Mouse (Mus musculus) neutrophil, adult 5-6 weeks (primary cell): Measurements from ENCODE around the gene C4bp. TPM values are rescaled to one million over a fixed set of nuclear protein-coding genes. Genes with fewer than 3 reads are reported as not detected.
"Not testable (repeated sequence)": the region's sequence is repeated elsewhere in the genome, so short reads cannot be mapped to it uniquely, and the experiment has no call there.

Experiments used
- ATAC-seq: fragments of 151-379, 151-347 bp; 2 replicates; pipeline ENCODE4 v1.8.0; 2017; ENCODE audit warnings: mild to moderate bottlenecking, moderate TSS enrichment; ENCODE audit not compliant: insufficient number of reproducible peaks, poor library complexity, low FRiP score, severe bottlenecking; ENCODE audit errors: extremely low read depth
- total RNA-seq: library from RNA; stranded (forward); fragments of 200-1000 nt; gene quantifications from 2 replicates; pipeline ENCODE4 v1.2.3, GENCODE M21; 2017

The C4bp gene
- 0.12 TPM in 1 of 2 replicates, not detected in the other for total RNA-seq

DNA sequence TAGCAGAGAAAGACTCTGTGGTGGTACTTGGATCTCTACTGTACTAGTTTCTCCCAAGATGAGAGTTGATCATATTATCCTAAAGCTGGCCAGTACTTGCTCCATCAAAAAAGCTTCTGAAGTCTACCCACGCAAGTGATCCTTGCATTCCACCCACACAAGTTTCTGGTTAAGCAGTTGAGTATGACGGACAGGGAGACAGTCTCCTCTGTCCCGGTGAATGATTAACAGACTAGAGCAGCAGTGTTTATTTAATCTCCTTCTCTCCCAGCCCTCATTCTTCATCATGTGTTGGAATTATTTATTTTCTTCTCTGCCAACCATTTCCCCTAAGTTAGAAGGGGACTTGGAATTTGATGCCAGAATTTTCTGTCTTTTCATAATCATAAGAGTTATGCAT is at the start of gene C4bp:
Gene C4bp (minus strand): TSS at position 179 of the 400 bp plus-strand sequence.
- ATAC-seq, result no peak

DNA sequence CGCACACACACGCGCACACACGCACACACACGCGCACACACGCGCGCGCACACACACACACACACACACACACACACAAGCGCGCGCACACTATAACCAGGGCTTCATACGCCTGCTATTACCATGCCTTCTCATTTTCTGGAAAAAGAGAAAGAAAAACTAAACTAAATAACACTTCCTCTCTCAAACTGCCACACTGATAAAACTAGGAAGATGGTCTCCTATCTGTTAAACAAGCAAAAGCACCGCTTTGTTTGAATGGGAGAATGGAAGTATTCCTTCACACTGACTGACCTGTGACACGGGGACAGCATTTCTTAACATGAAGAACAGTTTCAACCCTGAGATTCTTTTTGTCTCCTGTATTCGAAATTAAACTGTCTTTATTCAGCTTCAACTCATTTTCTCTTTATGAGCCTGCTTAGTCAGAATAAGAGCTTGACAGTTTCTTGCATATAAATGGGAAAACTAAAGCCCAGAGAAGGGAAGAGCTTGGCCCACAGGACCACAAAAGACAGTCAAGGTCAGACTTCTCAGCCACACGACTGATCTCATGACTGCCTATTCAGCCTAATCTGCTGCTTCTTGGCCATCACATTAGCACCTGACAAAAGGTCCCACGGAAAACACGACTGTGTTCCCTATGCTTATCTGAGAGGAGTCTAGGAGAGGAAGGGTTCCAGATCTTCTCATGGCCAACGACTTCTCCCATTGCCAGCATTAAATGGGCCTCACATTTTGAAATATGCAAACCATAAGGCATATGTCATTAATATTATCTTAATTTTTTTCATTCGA is 49.0 kb upstream of the C4bp start:
- ATAC-seq, result no peak

DNA sequence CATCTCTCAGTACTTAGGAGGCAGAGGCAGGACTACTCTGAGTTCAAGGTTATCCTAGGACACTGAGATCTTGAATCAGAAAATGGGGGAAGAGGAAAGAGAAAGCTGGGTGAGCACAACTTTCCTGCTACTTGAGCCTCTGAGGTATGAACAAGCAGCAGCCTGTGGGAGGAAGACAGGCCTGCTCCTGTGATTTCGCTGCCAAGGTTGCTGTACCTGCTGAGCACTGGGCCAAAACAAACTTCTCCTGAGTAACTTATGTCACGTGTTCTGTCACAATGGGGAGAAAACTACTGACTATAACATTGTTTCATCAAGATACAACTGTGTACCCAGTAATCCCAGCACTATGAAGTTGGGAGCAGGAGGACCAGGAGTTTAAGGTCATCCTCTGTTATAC is 42.2 kb upstream of the C4bp start:
- ATAC-seq, result no peak

DNA sequence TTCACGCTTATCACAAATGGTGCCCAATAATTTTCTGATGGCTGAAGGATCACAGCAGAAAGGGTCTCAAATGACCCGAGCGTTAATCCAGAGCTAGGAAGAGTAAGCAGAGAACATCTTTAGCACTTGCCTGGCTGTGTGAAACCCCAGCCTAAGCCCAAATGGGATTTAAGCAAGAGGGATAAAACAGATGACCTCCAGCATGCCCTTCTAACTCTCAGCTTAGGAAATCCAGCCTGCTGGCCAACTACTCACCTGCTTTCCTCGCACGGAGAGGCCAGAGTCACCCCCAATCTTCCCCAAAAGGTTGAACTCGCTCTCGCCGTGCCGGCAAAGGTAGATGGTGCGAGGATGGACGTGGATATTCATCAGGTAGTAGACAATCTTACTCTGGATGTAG is 40.5 kb upstream of the C4bp start:
- no peak for ATAC-seq

DNA sequence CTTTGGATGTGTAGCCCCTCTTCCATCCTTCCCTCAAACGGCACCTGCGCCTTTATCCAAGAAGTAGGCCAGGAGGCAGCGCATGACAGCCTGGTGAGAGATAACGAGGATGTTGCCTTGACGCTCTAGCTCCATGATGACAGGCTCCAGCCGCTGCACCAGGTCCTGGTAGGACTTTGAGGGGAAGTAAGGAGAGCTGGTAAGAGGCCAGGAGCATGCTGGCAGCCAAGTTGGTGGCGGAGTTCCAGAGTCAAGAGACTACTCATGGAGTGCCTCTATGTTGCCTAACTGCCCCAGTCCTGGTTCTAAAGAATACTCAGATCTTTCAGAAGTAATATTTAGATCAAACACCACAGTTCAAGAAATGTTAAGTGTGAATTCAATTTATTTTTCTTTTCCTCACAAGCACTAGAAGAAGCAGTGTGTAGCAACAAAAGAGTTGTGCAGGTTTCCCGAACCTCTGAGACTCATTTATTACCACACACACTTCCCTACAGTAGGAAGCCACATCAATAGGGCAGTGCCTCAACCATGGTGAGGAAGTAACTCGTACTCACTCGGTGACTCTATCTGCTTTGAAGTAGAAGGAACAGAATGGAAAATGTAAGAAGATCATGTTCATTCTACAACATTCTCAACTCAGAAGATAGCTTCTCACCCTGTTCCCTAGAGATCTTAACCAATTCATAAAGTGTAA is 38.7 kb upstream of the C4bp start:
- no peak for ATAC-seq

DNA sequence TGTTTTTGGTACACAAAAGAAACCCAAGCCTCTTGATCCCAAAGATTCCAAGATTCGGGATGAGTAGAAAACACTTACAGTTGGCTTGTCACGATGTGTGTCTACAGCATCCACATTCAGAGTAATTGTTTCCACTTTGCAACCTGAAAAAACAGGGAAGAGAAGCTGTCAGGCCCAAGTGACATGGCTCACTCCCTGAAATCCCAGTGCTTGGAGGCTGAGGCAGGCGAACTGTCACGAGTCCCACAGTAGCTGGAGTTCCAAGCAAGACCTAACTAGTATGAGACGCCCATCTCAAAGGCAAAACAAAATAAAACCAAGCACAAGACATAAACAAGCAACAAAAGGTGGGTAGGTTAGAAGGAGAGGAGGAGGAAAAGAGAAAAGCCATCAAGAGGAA is 37.2 kb upstream of the C4bp start:
- ATAC-seq, result no peak

DNA sequence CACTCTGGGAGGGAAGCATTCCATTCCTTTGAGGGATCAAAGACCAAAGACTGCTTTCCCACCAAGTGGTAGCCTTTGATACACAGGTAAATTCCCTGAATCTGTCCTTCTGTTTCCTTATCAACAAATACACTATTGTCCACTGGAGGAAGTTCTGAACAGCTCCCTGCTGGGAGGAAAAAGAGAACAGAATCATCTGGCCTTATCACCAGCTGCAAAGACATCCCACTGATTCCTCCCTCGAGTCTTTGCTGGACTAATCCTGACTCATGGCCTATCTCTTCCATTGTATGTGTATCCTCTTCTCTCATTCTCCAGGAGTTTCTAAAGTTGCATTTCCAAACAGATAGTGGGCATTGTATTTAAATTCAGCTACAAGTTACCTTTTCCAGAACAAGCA is 22.5 kb upstream of the C4bp start:
- ATAC-seq, result no peak

DNA sequence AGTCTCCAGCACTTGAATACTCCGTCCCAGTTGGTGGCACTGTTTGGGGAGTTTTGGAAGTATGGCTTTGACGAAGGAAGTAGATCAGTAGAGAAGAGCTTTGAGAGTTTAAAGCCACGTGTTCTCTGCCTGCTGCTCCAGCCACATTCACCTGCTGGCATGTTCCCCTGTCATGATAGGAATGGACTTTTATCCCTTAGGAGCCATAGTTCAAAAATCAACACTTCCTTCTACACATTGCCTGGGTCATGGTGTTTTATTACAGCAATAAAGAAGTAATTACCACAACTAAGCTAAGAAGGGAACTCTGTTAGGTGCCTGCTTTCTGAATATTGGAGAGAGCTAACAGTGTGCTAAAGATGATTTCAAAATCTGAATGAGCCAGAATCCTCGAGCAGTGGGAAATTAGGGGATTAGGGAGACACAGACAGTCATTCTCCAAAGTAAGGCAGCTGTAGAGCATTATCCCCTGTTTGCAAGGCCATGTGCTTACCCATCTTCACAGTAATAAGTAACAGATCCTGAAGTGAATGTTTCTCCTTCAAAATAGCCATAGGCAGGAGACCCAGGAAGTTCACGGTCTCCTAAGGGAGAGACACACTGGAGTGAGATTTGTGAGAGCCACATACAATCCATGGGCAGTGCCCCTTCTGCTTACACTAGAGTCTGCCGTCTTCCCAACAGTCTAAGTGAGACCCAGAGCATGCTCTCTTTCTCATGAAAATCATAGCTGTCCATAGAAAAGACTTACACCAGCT is 20.4 kb upstream of the C4bp start:
- ATAC-seq, result no peak

DNA sequence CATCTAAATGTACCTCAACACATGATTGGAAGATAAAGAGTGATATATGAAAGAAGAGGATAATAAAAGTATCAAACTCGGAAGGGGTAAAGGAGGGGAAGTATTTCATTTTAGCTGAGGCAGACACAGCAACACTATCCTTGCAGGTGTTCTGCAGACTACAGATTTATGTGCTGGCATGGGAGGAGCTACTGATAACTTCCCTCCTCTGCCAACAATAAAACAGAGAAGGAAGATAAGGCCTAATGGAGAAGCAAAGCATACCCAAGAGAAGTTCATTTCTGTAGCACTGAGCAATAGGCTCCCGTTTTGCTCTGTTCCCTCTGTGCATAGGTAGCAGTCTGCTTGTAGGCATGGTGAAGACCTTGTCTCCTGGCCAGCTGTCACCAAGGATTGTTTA is 19.6 kb upstream of the C4bp start:
- no peak for ATAC-seq

DNA sequence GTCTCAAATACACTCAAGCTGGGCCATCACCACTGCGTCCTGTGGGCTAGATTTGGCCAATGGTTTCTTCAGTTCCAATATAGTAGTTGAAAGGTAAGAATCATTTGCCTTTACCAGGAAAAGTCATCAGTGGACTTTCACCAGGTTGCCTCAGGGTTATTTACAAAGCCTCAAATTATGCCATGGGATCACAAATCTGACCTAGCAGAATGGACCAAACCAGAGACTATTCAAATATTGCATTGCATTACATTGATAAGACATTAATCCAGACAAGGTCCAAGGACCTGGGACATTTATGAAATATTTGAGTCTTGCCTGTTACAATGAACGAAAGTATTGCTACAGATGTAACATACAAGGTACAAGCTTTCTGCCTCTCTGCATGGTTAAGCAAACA is 17.1 kb upstream of the C4bp start:
- no peak for ATAC-seq

DNA sequence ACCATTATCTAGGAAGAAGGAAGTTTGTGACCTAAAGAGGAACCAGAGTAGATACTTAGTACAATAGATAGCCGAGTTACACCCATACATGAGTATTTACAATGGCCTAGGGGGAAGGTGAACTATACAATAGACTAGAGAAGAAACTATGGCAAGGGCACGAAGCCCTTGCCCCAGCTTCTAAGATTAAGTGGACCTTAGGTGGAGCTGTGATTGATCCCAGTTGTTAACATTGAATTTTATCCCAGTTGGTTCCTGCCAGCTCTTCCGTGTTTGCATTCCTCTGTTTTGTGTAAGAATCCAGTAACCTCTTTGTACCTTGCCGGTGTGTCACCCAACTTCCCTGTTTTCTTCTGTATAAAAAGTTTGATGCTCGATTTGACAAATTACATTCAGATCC is 2.1 kb upstream of the C4bp start:
- ATAC-seq, result not testable (repeated sequence)

DNA sequence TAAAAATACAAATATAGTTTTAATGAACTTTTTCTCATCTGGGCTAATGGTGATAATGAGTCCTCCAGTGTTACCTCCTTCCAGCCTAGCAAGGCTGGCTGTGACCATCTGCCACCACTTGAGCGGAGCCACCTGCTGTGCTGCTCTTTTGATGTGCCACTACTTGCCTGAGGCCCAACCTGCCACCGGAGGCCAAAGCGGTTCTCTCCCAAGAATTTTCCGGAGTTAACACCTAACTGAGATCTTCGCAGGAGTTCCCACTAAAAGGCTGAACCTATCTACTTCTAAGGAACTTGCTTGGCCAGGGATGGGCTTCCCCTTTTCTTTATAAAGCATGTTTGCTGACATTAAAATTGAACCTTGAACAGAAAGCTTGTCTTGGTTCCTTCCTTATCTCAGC is 1.8 kb downstream of the C4bp start:
- ATAC-seq, result not testable (repeated sequence)

DNA sequence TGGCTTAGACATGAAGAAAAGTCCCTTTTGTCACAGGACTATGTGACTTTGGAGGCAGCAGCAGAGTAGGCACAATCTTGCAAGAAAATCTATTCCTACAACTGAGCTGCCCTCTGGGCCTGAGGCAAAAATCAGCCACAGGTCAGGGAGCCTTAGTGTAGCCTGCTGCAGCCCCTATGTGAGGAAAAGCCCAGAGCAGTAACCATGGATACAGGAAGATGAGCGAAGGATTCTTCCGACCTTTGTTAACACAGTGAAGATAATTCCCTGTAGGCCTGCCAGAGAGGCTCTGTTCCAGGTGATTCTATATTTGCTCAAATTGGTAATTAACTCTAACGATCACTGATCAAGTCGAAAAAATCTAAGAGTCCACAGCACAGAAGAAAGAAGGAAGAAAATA is 17.3 kb downstream of the C4bp start:
- no peak for ATAC-seq

DNA sequence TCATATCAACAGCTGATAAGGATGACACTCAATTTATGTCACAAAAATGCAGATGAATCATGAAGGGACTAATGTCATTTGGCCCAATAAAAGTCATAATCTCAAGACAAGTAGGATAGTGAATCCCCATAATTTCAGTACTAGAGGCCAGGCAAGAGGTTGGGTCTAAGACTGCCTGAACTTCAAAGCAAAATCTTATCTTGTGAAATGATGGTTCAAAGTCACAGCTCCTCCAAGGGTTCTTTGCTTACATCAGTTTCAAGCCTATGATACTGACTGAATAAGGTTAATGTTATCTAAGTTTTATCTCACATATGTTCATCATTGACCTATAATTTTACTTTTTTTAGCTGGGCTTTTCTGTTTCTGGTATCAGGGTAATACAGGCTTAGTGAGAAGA is 20.5 kb downstream of the C4bp start:
- no peak for ATAC-seq

DNA sequence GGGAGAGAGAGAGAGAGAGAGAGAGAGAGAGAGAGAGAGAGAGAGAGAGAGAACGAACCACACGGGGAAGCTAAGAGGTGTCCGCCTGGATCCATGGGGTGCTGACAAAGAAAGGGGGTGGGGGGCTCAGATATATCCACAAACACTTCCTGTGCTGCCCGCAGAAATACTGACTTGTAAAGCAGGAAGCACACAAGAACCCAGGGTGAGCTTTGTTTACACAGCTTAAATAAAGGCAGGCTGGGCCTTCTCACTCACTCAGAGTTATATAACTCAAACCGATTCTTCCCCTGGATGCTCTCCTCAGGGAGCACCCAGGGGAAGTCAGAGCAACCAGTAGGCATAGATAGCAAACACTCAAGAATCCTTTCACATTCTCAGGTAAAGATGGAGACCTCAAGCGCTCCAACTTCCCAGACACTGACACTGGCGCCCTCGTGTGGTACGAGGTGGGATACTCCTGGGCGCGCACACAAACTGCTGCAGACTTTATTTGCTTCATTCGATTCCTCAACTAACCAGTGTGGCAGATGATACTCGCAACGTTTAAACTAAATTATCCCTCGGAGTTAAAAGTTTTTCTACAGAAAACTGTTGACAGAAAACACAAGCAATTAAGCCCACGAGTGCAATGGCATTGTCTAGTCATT is 27.5 kb downstream of the C4bp start:
- peak; percentile 91 for ATAC-seq

DNA sequence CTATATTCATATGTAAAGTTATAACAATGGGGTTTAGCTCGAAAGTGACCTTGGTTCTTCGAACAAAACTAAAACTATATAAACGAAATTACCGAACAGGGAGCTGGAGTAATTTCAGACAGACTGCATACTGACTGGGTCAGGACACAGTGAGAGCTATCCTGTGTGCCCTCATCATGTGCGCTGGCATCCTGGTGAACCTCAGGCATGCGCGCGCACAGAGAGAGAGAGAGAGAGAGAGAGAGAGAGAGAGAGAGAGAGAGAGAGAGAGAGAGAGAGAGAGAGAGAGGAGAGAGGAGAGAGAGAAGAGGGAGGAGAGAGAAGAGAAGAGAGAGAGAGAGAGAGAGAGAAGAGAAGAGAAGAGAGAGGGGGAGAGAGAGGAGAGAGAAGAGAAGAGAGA is 28.1 kb downstream of the C4bp start:
- ATAC-seq, result no peak

DNA sequence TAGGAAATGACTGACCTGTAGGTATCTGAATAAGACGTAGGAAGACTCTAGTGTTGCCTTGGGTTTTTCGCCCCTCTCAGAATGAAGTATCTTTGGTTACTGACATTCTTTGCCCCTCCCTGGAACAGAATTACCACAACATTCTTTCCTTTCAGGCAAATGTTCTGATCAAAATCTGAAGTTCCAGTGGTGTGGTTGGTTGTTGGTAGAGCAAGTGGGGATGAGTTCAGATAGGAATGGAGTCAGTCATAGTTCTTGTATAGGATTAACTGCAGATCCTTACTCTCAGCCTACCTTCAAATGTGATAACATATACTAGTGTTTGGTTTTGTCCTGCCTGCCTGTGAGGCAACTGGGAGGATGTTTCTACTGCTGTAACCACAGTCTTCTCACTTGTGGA is 31.9 kb downstream of the C4bp start, which contains the start of gene Zp3r:
Gene Zp3r (minus strand): TSS at position 101 of the 400 bp plus-strand sequence.
- no peak for ATAC-seq

DNA sequence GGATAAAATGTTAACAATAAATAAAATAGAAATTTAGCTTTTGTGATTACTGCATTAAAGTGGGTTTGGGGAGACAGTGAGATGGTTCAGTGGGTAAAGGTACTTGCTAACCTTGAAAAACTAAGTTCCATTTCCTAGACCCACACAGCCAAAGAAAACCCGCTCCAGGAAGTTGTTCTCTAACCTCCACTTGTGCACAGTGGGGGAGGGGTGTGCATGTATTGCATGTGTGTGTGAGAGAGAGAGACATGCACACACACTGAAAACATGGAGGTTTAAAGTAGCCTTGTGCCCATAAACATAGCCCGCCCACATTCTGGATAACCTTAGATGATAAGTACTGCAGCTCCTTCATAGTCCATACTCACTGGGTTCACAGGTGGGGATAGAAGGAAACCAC is 65.1 kb downstream of the C4bp start:
- ATAC-seq, result no peak

DNA sequence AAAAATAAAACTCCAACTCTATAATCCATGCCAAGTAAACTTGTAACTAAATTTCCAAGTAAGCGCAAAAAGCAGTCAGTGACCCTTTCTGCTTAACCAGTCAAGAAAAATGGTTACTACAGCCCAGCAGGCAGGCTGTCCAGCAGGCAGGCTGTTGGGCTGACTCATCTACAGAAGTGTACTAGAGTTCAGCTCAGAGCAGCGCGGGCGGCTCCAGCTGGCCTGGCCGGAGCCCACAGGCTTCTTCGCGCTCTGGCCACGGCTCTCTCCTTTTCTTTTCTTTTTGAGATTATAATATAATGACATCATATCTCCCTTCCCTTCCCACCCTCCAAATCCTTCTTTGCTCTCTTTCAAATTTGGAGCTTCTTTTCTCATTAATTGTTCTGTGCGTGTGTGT is 72.8 kb downstream of the C4bp start:
- no peak for ATAC-seq
